Mouse (Mus musculus) right cerebral cortex, adult 2 months (tissue): ENCODE measurements at regions not wholly inside any gene's neighbourhood (a gene's known extent, or its start where the extent isn't known, plus 50 kb on each side); places are given as distances from the start of the nearest gene placed in this dataset.

Experiments
- DNase-seq, 2 experiments: peaks; one replicate each; pipeline ENCODE4 v3.0.0; 2021 to 2022; ENCODE audit warnings: low spot score in 2 of 2

DNA sequence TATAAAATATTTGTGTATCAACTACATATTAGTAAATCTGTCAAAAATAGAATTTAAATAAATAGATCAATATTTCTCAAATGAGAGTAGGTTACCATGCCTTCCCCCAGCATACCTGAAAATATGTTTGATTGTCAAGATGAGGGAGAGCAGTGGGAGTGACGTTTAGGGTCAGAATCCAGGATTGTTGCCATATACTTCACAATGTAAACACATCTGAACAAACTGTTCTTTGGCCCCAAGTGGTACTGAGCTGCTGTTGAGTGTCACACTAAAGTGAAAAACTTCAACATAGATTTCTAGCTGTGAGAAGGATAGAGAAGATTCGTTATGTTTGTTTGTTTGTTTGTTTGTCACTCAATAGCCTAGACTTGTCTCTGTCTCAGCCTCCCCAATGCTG is 75.1 kb upstream of the 5730522E02Rik start:
- DNase-seq, result no peak

DNA sequence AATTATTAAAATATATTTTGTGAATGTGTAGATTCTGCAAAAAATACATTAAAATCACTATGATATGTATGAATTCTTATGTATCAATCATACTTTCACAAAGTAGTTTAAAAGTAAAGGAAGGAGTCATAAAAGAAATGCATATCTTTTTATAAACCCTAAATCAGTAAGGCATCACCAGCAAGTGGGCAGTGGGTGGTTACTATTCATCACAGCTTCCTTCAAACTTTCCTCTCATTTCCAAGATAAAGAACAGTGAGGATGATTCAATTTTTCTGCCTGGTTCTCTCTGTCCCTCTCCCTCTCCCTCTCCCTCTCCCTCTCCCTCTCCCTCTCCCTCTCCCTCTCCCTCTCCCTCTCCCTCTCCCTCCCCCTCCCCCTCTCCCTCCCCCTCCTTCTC is 86.7 kb upstream of the Fancl start:
- DNase-seq, result peak in 1 of 2 experiments; percentile 4

DNA sequence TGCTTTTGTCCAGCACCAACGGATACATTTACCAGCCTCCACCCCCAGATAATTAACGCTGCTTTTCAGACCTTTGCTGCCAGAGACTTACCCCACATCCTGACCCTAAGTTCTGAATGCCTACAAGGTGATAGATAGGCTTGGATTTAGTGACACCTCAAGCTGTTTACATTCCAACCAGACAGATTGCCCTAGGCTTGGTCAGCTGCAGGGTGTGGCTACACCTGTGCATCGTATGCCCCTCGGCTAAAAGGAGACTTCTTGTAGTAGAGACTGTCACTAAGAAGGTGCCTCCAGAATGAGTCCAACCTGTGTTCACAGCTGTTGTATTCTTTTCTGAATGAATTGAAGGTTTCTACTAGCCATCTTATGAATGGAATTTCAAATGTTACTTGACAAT is 78.4 kb upstream of the Fancl start:
- no peak for DNase-seq

DNA sequence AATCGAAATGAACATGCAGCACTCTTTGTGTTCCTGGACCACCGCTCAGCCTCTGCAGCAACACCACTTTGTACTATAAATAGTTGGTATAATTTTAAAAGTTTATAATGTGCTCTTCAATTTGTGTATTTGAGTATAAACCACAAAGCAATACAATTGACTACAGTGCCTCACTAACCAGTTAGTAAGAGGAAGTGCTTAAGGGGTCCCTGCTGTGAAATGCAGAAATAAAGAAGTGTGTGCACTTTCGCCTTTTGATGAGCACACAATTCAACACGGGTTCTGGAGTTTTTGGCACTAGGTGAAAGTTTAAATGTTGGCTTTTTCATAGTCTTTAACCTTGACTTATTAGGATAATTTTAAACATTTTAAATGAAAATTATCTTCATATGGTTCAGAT is 54.7 kb upstream of the Fancl start:
- DNase-seq, result no peak
